Mouse (Mus musculus) cerebellum, adult 2 months (tissue): ENCODE data around the gene Lef1.

Experiments used
- CTCF ChIP-seq: fragments of 200-500 bp; IDR thresholded peaks from 2 replicates; pipeline ENCODE4 v1.5.1; 2011; ENCODE audit warnings: low read depth, mild to moderate bottlenecking, control low read depth, low read length, moderate library complexity, borderline replicate concordance; ENCODE audit not compliant: insufficient read depth
- POLR2A ChIP-seq: fragments of 200-500 bp; IDR thresholded peaks from 2 replicates; pipeline ENCODE4 v1.6.1; 2011; ENCODE audit warnings: low read length, control low read depth, borderline replicate concordance; ENCODE audit not compliant: insufficient read depth

DNA sequence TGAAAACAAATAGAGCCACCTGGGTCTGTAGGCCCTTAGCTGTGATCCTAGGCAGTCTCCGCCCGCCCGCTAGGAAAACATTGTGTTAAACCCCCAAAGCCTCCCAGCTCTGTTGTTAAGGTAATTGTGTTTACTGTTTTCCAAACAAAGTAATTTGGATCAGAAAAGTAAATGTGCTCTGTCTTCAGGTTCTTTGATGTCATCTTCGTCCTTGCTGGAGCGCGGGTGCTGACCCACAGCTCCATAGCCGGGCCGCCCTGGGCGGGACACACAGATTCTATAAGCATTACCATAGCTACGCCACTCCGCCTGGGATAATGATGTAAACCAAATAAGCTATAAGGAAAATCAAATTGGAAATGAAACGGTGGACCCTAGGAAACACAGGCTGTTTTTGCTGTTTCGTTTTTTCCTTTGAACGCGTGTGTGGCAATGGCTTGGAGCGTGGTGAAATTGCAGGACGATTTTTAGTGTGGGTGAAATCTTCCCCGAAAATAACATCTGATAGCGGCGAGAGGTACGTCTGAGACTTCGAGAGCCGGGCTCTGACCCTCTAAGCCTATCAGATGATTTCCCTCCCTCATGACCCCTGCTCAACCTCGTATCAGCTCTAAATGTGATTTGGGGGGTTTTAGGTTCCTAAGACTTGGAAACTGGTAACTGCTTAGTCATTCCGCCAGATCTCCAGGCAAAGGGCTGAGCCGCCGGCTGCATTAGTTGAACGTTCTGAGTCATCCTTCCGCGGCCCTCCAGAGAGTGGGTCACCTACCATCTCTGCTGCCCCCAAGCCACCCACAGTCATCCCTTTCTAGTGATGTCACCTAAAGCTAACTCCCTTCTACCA lies 25.3 kb upstream of the Lef1 start:
- TF ChIP-seq CTCF: no peak
- no peak for TF ChIP-seq POLR2A
